ENCODE assay signal across 8 mouse cellular contexts in the genomic region with DNA sequence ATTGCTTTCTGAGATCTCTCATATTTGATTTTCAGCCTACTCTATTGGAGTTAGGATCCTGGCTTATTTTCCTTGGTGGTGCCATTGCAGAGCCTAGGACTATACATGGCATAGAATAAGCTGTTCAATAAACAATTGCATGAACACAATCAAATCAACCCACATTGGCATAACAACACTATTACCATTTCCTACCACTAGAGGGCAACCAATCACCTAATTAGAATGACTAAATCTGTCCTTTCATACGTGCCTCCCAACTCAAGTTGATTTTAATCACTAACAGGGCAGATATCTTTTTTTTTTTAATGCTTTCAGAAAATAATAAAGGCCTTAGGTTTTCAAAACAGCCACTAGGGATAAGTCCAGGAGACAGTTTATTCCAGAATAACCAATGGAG.
DNase-seq lines count a peak whose midpoint lies in the region; ATAC-seq and TF ChIP-seq lines count a peak whose summit lies in the region.

No protein-coding gene starts in this region.

- TF ChIP-seq CTCF in gastrocnemius, adult 2 months (IDR thresholded peaks at IDR 0.05) = peak; percentile 85

- no peaks in the 10 kb centered on the region for H3K36me3 ChIP-seq in neural tube, embryonic 13.5 days

- WGBS in neural tube, embryonic 13.5 days = 0% methylated on average over 1 of the region's 1 CpGs

- H3K9me3 ChIP-seq in neural tube, embryonic 13.5 days = no peaks in the 10 kb centered on the region

- no peaks in the 10 kb centered on the region for H3K4me1 ChIP-seq in neural tube, embryonic 13.5 days (replicated peaks)

- no peak overlapping the region for H3K4me3 ChIP-seq in gastrocnemius, adult 2 months
- no peak overlapping the region for H3K4me3 ChIP-seq in neural tube, embryonic 13.5 days

- no peak overlapping the region for H3K4me2 ChIP-seq in neural tube, embryonic 13.5 days

- no peak overlapping the region for H3K27ac ChIP-seq in gastrocnemius, adult 2 months
- no peak overlapping the region for H3K27ac ChIP-seq in neural tube, embryonic 13.5 days (replicated peaks)

- no peak for DNase-seq in gastrocnemius, adult 2 months
- DNase-seq in gastrocnemius, postnatal 14 days = no peak
- no peak for DNase-seq in neural tube, embryonic 10.5 days (ENCODE audit: extremely low spot score, low spot score)
- peak; percentile 31 for DNase-seq in lung, postnatal 14 days
- no peak for DNase-seq in testis, postnatal 10 days (ENCODE audit: low spot score)

- peaks cover 11% of the 10 kb centered on the region; the same call in 1 of the 2 replicates for H3K27me3 ChIP-seq in neural tube, embryonic 13.5 days

- ATAC-seq in neural tube, embryonic 13.5 days (ENCODE audit: low read depth) = peak; percentile 32; the same call in 1 of the 2 replicates
- ATAC-seq in common myeloid progenitor, adult 5-6 weeks (replicated peaks; ENCODE audit: low read depth, poor library complexity, severe bottlenecking) = peak; percentile 70; the same call in 1 of the 2 replicates
- ATAC-seq in activated CD4-positive, CD25-positive, alpha-beta regulatory T cell, adult 4 months = no peak

- intact Hi-C loops in gastrocnemius, adult 2 months (cut with DNase I) = loop anchor here (1.0 to 5.0 kb wide), 4 partner anchors 47 to 747 kb away; a partner anchor contains a TSS
- intact Hi-C loops in gastrocnemius, postnatal 14 days (cut with DNase I; ENCODE audit: low total_unique reads) = loop anchor here (5.0 kb wide), 1 partner anchor 122 kb away; no protein-coding TSS in a partner anchor

- no peak overlapping the region for H3K9ac ChIP-seq in neural tube, embryonic 13.5 days
